Mouse (Mus musculus): Measurements from ENCODE around the gene Ptpn5. TPM values are rescaled to one million over a fixed set of nuclear protein-coding genes. Genes with fewer than 3 reads are reported as not detected.

Gene Ptpn5
- total and polyA plus RNA-seq, 3 experiments, result 0.18 to 0.66 (median 0.41) TPM

GRCm38 (mm10) chr7:47055744-47056143 lies 77.7 kb downstream of the Ptpn5 start:
- DNase-seq, result no peak

GRCm38 (mm10) chr7:47054666-47055065 lies 78.8 kb downstream of the Ptpn5 start:
- DNase-seq, result peak; percentile 81

DNA sequence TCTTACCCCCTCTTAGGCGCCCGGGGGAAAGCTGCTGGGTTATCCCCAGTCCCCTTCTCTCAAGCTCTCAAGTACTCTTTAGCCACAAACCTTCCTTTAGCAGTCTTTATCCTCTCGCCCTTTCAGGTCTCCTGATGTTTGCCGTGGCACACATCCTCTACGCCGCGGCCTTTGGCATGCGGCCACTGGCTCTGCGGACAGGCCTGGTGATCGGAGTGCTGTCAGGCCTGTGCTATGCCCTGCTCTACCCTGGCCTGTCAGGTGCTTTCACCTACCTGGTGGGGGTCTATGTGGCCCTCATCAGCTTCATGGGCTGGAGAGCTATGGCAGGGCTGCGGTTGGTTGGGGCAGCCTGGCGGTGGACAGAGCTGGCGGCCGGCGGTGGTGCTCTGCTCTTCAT lies 80.2 kb downstream of the Ptpn5 start:
- peak; percentile 62 for DNase-seq

GRCm38 (mm10) chr7:47052276-47052675 lies 81.2 kb downstream of the Ptpn5 start:
- peak; percentile 76 for DNase-seq

DNA sequence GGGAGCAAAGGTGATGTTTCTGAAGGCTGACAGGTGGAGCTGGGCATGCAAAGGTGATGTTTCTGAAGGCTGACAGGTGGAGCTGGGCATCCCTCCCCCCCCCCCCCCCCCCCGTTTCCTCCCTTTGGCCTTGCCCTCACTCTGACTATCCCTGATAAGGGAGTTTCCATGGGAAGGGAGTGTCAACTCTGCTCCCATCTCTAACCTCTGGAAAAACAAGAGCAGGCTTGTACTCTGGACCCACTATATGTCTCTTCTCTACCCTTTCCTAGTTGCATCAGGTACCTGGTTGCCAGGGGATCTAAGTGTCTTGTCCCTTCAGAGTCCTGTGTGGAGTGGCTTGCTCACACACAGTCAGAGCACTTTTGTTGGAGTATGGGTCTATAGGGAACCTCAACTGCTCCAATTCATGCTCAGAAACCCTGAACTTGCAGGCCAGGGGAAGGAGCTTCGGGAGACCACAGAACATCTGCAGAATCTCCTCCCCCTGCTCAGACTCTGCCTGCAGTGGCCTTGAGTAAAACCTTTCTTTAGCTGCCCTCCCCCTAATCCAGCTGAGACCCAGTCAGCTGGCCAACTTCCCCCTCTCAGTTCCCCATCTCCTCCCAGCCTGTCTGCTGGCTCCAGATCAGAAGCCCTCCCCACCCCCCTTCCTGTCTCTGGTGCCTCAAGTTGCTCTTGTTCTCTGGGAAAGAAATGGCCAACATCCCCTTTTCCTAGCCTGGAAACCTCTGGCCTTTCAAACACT lies 81.9 kb downstream of the Ptpn5 start:
- DNase-seq, result peak; percentile 67

- DNase-seq, result peak; percentile 76
Observed at GRCm38 (mm10) chr7:47050766-47051165, 82.7 kb downstream of the Ptpn5 start.

DNA sequence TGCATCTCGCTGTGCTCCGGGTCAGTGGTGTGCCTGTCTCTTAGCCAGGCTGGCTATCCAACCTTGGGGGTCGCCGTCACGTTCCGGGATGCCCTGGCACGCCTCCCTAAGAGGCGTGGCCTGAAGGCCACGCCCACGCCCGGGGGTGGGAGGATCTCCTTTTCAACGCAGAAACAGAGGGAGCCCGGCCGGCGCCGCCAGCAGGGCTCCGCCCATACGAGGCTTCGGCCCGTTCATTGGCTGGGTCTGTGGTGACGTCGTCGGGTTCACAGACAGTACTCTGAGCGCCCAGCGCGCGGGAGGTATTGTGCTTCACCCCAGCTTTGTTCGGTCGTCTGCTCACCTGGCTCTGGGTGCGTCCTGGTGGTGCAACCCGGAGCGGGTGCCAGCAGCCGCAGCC lies 83.1 kb downstream of the Ptpn5 start, which contains the start of gene Tmem86a:
TSS of gene Tmem86a (plus strand) at position 236 of the 400 bp plus-strand sequence.
- peak; percentile 97 for DNase-seq

GRCm38 (mm10) chr7:47042823-47043490 lies 90.5 kb downstream of the Ptpn5 start:
- DNase-seq, result no peak

DNA sequence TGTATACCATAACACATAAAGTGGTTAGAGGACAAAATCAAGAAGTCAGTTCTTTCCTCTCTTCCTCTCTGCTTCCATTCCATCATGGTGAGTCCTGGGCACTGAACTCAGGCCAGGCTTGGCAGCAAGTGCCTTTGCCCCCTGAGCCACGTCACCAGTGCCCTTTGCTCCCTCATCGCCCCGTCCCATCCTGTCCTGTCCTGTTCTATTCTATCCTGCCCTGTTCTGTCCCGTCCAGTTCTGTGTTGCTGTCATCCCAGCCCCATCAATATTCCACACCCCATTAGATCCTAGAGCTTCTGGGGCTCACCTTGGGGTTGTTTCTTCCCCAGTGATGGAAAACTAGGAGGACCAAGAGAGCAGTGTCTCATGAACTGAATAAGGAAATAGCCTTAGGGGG lies 91.4 kb downstream of the Ptpn5 start:
- DNase-seq, result no peak

DNA sequence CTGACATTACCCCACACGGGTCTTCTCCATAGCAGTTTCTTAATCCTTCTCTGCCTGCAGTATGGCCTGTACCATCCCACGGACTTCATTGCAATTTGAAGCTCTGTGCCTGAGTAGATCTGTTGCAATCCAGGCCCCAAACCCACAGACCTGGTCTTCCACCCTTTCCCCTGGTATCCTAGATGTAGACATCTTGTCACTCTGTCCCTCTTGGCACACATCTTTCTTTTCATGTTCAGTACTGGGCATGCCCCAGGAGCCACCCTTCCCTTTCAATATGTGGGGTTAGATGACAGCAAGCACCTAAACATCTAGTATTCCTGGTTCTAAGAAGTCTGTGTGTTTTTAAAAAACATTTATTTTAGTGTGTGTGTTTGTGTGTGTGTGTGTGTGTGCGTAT lies 91.8 kb downstream of the Ptpn5 start:
- DNase-seq, result no peak

- DNase-seq, result no peak
Observed at GRCm38 (mm10) chr7:47035426-47035825, 98.1 kb downstream of the Ptpn5 start.

DNA sequence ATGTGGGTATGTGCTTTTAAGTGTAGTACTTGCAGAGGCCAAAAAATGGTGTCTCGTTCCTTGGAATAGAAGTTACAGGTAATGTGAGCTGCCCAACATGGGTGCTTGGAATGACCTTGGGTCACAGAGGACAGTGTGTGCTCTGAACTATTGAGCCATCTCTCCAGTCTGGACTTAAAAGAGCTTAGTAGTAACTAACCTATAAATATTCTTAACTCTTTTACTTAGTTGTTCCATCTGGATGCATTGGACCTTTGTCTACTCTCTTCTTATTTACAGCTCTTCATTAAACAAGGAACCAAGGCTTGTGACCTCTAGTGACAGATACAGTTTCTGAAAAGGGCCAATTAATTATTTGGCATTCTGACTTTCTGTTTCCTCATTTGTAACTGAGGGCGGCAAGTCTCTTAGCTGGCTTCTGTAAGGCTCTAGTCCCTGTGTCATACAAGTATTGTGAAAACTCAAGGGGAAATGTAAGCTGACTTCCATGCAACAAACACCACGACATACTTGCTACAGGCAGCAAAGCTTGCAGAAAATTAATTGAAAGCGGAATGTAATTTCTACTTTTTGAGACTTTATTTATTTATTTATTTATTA lies 98.6 kb downstream of the Ptpn5 start:
- DNase-seq, result no peak

DNA sequence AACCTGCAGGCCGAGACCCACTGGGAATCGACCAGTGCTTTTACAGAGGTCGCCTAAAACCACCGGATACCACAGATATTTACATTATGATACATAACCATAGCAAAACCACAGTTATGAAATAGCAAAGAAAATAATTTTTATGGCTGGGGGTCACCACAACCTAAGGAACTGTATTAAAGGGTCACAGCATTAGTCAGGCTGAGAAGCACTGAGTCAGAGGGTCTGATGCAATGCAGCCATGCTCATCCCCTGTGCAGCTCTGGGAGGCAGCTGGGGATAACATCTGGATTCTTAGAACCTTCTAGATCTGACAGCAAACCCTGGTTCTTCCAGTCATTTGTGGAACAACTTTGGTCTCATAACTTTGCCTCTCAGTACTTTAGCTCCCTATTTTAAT lies 102.1 kb downstream of the Ptpn5 start:
- peak; percentile 37 for DNase-seq

DNA sequence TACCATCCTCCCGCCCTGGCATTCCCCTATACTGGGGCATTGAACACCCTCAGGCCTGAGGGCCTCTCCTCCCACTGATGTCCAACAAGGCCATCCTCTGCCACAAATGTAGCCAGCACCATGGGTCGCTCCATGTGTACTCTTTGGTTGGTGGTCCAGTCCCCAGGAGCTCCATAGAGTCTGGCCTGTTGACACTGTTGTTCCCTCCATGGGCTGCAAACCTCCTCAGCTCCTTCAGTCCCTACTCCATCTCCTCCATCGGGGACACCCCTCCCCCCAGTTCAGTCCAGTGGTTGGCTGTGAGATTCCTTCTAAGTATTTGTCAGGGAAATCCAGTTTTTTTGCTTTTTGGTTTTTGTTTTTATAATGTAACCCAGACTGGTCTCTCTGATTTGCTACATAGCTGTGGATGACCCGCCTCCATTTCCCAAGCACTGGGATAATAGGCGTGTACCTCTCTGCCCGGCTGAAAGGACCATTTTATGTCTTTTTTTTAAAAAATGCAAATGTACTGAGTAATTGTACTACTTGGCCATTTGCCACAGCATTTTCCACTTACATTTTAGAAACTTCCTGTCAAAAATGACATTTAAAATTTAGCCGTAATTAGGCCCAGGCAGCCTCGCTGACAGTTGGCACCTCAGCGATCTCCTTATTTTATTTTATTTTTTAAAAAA lies 102.8 kb downstream of the Ptpn5 start:
- DNase-seq, result no peak

Small RNA genes within 50 kb of the gene (microRNA-seq; reads per million reads assigned to microRNA genes)
- 0 reads per million in 2 experiments for gene Mir7056

Other genes starting within 250 kb of the Ptpn5 start
- 10 to 100 TPM; 72.3 to 88.8 TPM for gene Tsg101, start 213.7 kb downstream of the Ptpn5 start, total RNA-seq (2021)
- gene Tsg101, start 213.7 kb downstream of the Ptpn5 start, polyA plus RNA-seq (2012; rRNA removed), result 78.2 and 127 TPM in 2 replicates
- 10 to 100 TPM; 18.0 to 26.4 TPM for gene Uevld, start 175.2 kb downstream of the Ptpn5 start, total RNA-seq (2021)
- gene Uevld, start 175.2 kb downstream of the Ptpn5 start, polyA plus RNA-seq (2012; rRNA removed), result 1.3 TPM in 2 replicates
- not detected for gene Gm9999, start 150.1 kb downstream of the Ptpn5 start, total RNA-seq (2021)
- gene Gm9999, start 150.1 kb downstream of the Ptpn5 start, polyA plus RNA-seq (2012; rRNA removed), result not detected in 2 replicates
- gene Spty2d1, start 125.3 kb downstream of the Ptpn5 start, total RNA-seq (2021), result 10 to 100 TPM; 16.6 to 20.5 TPM
- gene Spty2d1, start 125.3 kb downstream of the Ptpn5 start, polyA plus RNA-seq (2012; rRNA removed), result 2.7 and 4.4 TPM in 2 replicates
- gene Tmem86a, start 83.1 kb downstream of the Ptpn5 start, total RNA-seq (2021), result 10 to 100 TPM; 17.9 to 61.5 TPM
- 93.2 and 164 TPM in 2 replicates for gene Tmem86a, start 83.1 kb downstream of the Ptpn5 start, polyA plus RNA-seq (2012; rRNA removed)
- gene Mrgpra6, start 71.2 kb upstream of the Ptpn5 start, total RNA-seq (2021), result not detected
- gene Mrgpra6, start 71.2 kb upstream of the Ptpn5 start, polyA plus RNA-seq (2012; rRNA removed), result not detected in 2 replicates
- gene Mrgpra9, start 119.2 kb upstream of the Ptpn5 start, total RNA-seq (2021), result not detected
- gene Mrgpra9, start 119.2 kb upstream of the Ptpn5 start, polyA plus RNA-seq (2012; rRNA removed), result not detected in 2 replicates
- gene Mrgpra1, start 220.6 kb upstream of the Ptpn5 start, total RNA-seq (2021), result not detected
- gene Mrgpra1, start 220.6 kb upstream of the Ptpn5 start, polyA plus RNA-seq (2012; rRNA removed), result not detected in 2 replicates

Measured in adrenal gland, adult 2 months (tissue).